Mouse (Mus musculus) B cell, adult 2 months (primary cell): ENCODE data around the gene Olfr221.

Experiments
- DNase-seq, 2 experiments: peaks; one replicate each; pipeline ENCODE4 v3.0.0; 2022

Gene Olfr221

GRCm38 (mm10) chr14:52019051-52019589 is 23.1 kb downstream of the Olfr221 start:
- no peak for DNase-seq

- DNase-seq, result no peak
Observed at GRCm38 (mm10) chr14:52018248-52019050, 23.8 kb downstream of the Olfr221 start.

GRCm38 (mm10) chr14:52017662-52018061 is 24.6 kb downstream of the Olfr221 start:
- DNase-seq, result no peak

- no peak for DNase-seq
Observed at GRCm38 (mm10) chr14:52016625-52017405, 25.4 kb downstream of the Olfr221 start.

GRCm38 (mm10) chr14:52015445-52016100 is 26.7 kb downstream of the Olfr221 start, which contains the start of gene Tmem253:
Gene Tmem253 (plus strand): TSS chr14:52015658.
- DNase-seq, result no peak

GRCm38 (mm10) chr14:52014761-52015311 is 27.4 kb downstream of the Olfr221 start:
- DNase-seq, result peak; percentile 30 to 34

- peak in 1 of 2 experiments; percentile 21 for DNase-seq
Observed at GRCm38 (mm10) chr14:52014271-52014760, 27.9 kb downstream of the Olfr221 start.

GRCm38 (mm10) chr14:52013771-52014219 is 28.5 kb downstream of the Olfr221 start:
- peak; percentile 40 to 46 for DNase-seq

GRCm38 (mm10) chr14:52013021-52013610 is 29.1 kb downstream of the Olfr221 start:
- no peak for DNase-seq

GRCm38 (mm10) chr14:52012553-52012952 is 29.7 kb downstream of the Olfr221 start:
- no peak for DNase-seq

GRCm38 (mm10) chr14:52012085-52012484 is 30.2 kb downstream of the Olfr221 start:
- no peak for DNase-seq

GRCm38 (mm10) chr14:52011683-52012082 is 30.6 kb downstream of the Olfr221 start:
- no peak for DNase-seq

- no peak for DNase-seq
Observed at GRCm38 (mm10) chr14:52010446-52011111, 31.7 kb downstream of the Olfr221 start.

GRCm38 (mm10) chr14:52009841-52010240 is 32.4 kb downstream of the Olfr221 start:
- DNase-seq, result no peak

GRCm38 (mm10) chr14:52009361-52009760 is 32.9 kb downstream of the Olfr221 start:
- DNase-seq, result no peak

- peak; percentile 94 to 95 for DNase-seq
Observed at GRCm38 (mm10) chr14:52008321-52009203, 33.7 kb downstream of the Olfr221 start.

- DNase-seq, result no peak
Observed at GRCm38 (mm10) chr14:52006771-52007170, 35.5 kb downstream of the Olfr221 start.

- no peak for DNase-seq
Observed at GRCm38 (mm10) chr14:52006241-52006640, 36.0 kb downstream of the Olfr221 start.

GRCm38 (mm10) chr14:52005616-52006015 is 36.6 kb downstream of the Olfr221 start:
- no peak for DNase-seq

- no peak for DNase-seq
Observed at GRCm38 (mm10) chr14:52005141-52005540, 37.1 kb downstream of the Olfr221 start.
